Mouse (Mus musculus) C2C12 (cell line): ENCODE measurements around the gene Ifitm10. TPM values are rescaled to one million over a fixed set of nuclear protein-coding genes. Genes with fewer than 3 reads are reported as not detected.

Experiments used
- H3K27me3 ChIP-seq: one replicate; pipeline ENCODE4 v1.6.1; 2011; ENCODE audit not compliant: control insufficient read depth, insufficient read depth, insufficient read length
- H3K36me3 ChIP-seq: one replicate; pipeline ENCODE4 v1.6.1; 2011; ENCODE audit not compliant: control insufficient read depth, insufficient read depth
- H3K4me3 ChIP-seq: one replicate; pipeline ENCODE4 v1.5.1; 2011; ENCODE audit warnings: mild to moderate bottlenecking, control low read depth; ENCODE audit not compliant: poor library complexity, insufficient read depth, severe bottlenecking
- H3K79me2 ChIP-seq: one replicate; pipeline ENCODE4 v1.6.1; 2011; ENCODE audit not compliant: control insufficient read depth, insufficient read depth
- H3K79me3 ChIP-seq: one replicate; pipeline ENCODE4 v1.6.1; 2011; ENCODE audit warnings: low read depth, control low read depth
- H3ac ChIP-seq: one replicate; pipeline ENCODE3; 2011; ENCODE audit warnings: low read depth; ENCODE audit not compliant: control insufficient read depth, insufficient read length
- CEBPB ChIP-seq: IDR thresholded peaks from one replicate; pipeline ENCODE4 v1.6.1; 2011; ENCODE audit warnings: low read depth, mild to moderate bottlenecking, control low read depth, moderate library complexity
- CTCF ChIP-seq: IDR thresholded peaks from one replicate; pipeline ENCODE4 v1.5.1; 2011; ENCODE audit not compliant: control insufficient read depth, insufficient read depth, insufficient read length
- FOSL1 ChIP-seq: IDR thresholded peaks from one replicate; pipeline ENCODE4 v1.8.0; 2011; ENCODE audit warnings: mild to moderate bottlenecking, low read length; ENCODE audit not compliant: poor library complexity, insufficient read depth, severe bottlenecking
- MAX ChIP-seq: IDR thresholded peaks from one replicate; pipeline ENCODE4 v1.6.1; 2011; ENCODE audit warnings: mild to moderate bottlenecking, control low read depth
- MYOD1 ChIP-seq: IDR thresholded peaks from one replicate; pipeline ENCODE4 v1.6.1; 2011; ENCODE audit warnings: low read depth; ENCODE audit not compliant: control insufficient read depth, insufficient read length
- MYOG ChIP-seq: IDR thresholded peaks from one replicate; pipeline ENCODE4 v1.6.1; 2011; ENCODE audit not compliant: control insufficient read depth, insufficient read length; ENCODE audit errors: extremely low read depth
- USF1 ChIP-seq: IDR thresholded peaks from one replicate; pipeline ENCODE4 v1.6.1; 2011; ENCODE audit warnings: low read depth, mild to moderate bottlenecking, control low read depth, moderate library complexity
- polyA plus RNA-seq: library from polyadenylated mRNA; unstranded; fragments of >200 nt; fragmentation: generic; extraction: Trizol; gene quantifications from one replicate; pipeline ENCODE4 v1.2.1, GENCODE M21; 2012; ENCODE audit warnings: missing spikeins

Gene Ifitm10
- polyA plus RNA-seq, 1 experiment: 2.0 TPM

DNA sequence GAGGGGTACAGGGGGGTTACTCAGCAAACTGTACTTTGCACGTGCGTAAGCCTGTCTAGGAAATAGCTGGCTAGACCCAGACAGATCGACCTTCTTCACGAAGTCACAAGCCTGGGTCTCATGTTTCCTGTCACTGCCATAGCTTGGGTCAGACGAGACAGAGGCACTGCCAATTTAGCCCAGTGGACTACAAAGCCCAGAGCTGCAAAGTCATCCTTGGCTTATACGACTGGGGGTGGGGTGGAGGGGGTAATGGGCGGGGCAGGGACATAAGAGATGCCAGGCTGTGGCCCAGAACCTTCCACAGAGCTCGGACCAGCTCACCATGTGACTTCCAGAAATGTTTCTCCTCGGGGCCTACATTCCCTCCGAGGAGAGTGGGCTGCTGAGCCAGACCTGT is 10.8 kb upstream of the Ifitm10 start:
- no peaks in the 10 kb centered on the region for H3K27me3 ChIP-seq
- TF ChIP-seq CEBPB (no peak), MYOG (no peak)
- peaks cover 18% of the 10 kb centered on the region for H3K79me3 ChIP-seq
- H3K79me2 ChIP-seq: peaks cover 31% of the 10 kb centered on the region
- H3K4me3 ChIP-seq: no peak overlapping the region
- peaks cover 53% of the 10 kb centered on the region for H3K36me3 ChIP-seq
- H3ac ChIP-seq: no peak overlapping the region

- TF ChIP-seq MYOG (no peak), USF1 (no peak)
- no peak within 1 kb of the TSS for H3ac ChIP-seq
- peaks cover 18% of the 10 kb centered on the region for H3K79me3 ChIP-seq
- H3K36me3 ChIP-seq: peaks cover 69% of the 10 kb centered on the region
- H3K4me3 ChIP-seq: no peak within 1 kb of the TSS
- H3K27me3 ChIP-seq: no peaks in the 10 kb centered on the region
- H3K79me2 ChIP-seq: peaks cover 31% of the 10 kb centered on the region
These were observed 9.0 kb upstream of the Ifitm10 start, which contains the start of gene Gm49369 for GRCm38 (mm10) chr7:142382567-142382966. TSS of gene Gm49369 (minus strand) at chr7:142382667.

- peaks cover 7% of the 10 kb centered on the region for H3K79me3 ChIP-seq
- no peak overlapping the region for H3K4me3 ChIP-seq
- no peaks in the 10 kb centered on the region for H3K27me3 ChIP-seq
- H3K79me2 ChIP-seq: peaks cover 18% of the 10 kb centered on the region
- no peak for TF ChIP-seq MYOD1
- no peak for TF ChIP-seq MAX
- no peak for TF ChIP-seq CEBPB
- no peak for TF ChIP-seq MYOG
- no peak for TF ChIP-seq FOSL1
- TF ChIP-seq USF1: no peak
- no peak for TF ChIP-seq CTCF
- H3ac ChIP-seq: no peak overlapping the region
- H3K36me3 ChIP-seq: peaks cover 75% of the 10 kb centered on the region
These were observed 7.6 kb upstream of the Ifitm10 start for GRCm38 (mm10) chr7:142381175-142381574.

- no peaks in the 10 kb centered on the region for H3K79me2 ChIP-seq
- H3K79me3 ChIP-seq: no peaks in the 10 kb centered on the region
- H3K4me3 ChIP-seq: no peak overlapping the region
- no peak overlapping the region for H3ac ChIP-seq
- H3K27me3 ChIP-seq: no peaks in the 10 kb centered on the region
- TF ChIP-seq MAX: no peak
- no peak for TF ChIP-seq CEBPB
- TF ChIP-seq MYOD1: no peak
- no peak for TF ChIP-seq USF1
- TF ChIP-seq FOSL1: no peak
- no peak for TF ChIP-seq MYOG
- no peak for TF ChIP-seq CTCF
- H3K36me3 ChIP-seq: peaks cover 68% of the 10 kb centered on the region
These were observed 5.6 kb upstream of the Ifitm10 start for GRCm38 (mm10) chr7:142379186-142379585.

DNA sequence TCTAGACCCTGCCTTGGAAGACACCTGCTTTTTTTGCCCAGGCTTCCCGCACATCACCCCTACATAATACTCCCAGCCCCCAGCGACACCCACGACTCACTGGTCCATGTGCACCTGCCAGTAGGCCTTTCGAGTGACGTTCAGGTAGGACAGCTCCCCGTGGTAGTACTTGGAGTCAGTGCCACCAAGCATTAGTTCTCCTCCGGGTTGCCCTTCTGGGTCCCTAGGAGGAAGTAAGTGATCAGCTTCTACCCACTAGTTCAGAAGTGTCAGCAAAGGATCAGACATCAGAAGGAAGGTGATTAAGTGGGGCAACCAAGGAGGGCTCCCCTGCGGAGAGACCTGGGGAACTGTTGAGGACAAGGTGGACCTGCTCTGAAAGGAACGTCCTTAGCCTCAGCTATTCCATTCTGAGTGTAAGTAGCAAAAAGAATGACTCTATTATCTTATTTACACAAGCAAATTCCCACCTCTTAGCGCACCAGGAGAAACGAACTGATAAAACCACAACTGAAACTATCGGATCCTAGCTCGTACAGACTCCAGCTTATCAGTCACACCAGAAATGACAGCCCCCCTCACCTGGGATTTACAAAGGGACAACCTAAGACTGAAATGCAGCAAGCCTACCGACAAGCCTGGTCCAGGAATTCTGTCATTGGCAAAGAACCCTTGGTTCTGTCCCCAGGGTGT is 3.8 kb upstream of the Ifitm10 start:
- Histone ChIP-seq H3ac (no peak overlapping the region), H3K79me2 (no peaks in the 10 kb centered on the region), H3K36me3 (peaks cover 52% of the 10 kb centered on the region), H3K27me3 (no peaks in the 10 kb centered on the region), H3K4me3 (no peak overlapping the region), H3K79me3 (no peaks in the 10 kb centered on the region)
- TF ChIP-seq CEBPB (no peak), CTCF (no peak), MAX (no peak), MYOD1 (no peak), MYOG (no peak), FOSL1 (no peak), USF1 (no peak)

GRCm38 (mm10) chr7:142376096-142376495 is 2.5 kb upstream of the Ifitm10 start:
- no peak for TF ChIP-seq MAX
- TF ChIP-seq USF1: no peak
- no peak for TF ChIP-seq MYOD1
- no peak for TF ChIP-seq CEBPB
- TF ChIP-seq FOSL1: no peak
- TF ChIP-seq MYOG: no peak
- TF ChIP-seq CTCF: no peak
- Histone ChIP-seq H3K4me3 (no peak overlapping the region), H3K27me3 (no peaks in the 10 kb centered on the region), H3ac (no peak overlapping the region), H3K79me3 (no peaks in the 10 kb centered on the region), H3K79me2 (no peaks in the 10 kb centered on the region), H3K36me3 (peaks cover 41% of the 10 kb centered on the region)
